Mouse (Mus musculus): Measurements from ENCODE around the gene Apol8. TPM values are rescaled to one million over a fixed set of nuclear protein-coding genes. Genes with fewer than 3 reads are reported as not detected.
A peak's percentile ranks its signal among the peaks of the same experiment; 100 is the strongest.
"Not testable (repeated sequence)": the region's sequence is repeated elsewhere in the genome, so short reads cannot be mapped to it uniquely, and the experiment has no call there.

Apol8 gene
- total RNA-seq, 2 experiments from 2014 or later, result 0.48 to 0.97 TPM

DNA sequence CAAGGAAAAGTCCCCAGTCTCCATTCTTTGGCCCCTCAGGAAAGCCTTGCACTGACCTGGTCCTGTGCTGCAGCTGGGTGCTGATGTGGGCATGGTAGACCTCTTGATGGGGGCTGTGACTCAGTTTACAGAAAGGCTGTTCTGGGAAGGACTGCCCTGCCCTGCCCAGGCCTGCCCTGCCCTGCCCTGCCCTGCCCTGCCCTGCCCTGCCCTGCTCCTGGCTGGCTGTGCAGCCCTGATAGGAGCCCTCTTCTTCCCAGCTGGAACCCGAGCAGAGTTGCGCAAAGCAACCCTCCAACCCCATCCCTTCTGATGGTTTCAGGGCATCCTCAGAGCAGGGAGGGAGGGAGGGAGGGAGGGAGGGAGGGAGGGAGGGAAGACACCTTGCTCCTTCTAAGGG, 1.7 kb downstream of the Apol8 start:
- DNase-seq, result no peak
- intact Hi-C loops (cut with DNase I), result no loop called here

GRCm38 (mm10) chr15:77752443-77752842, 4.4 kb downstream of the Apol8 start:
- intact Hi-C loops (cut with DNase I), result no loop called here
- no peak for DNase-seq

GRCm38 (mm10) chr15:77750461-77750860, 6.3 kb downstream of the Apol8 start:
- intact Hi-C loops (cut with DNase I), result no loop called here
- peak; percentile 36 for DNase-seq

DNA sequence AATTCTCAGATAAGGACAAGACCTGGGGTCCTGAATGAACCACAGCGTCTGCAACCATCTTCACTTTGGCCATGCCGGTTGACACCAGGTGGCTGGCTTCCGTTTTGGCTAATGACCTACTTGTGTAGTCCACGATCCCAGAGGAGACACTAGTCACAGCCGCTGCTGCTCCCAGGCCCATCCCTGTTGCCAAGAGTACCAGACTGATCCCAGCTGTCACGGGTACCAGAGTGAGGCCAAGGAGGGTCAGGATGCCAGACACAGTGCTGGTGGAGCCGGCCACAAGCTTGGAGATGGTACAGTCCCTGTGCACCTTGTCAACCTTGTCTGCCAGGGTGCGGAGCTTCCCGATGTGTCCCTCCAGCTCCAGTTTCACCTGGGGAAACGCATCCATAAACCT, 7.1 kb downstream of the Apol8 start:
- DNase-seq, result peak; percentile 84
- intact Hi-C loops (cut with DNase I), result no loop called here

DNA sequence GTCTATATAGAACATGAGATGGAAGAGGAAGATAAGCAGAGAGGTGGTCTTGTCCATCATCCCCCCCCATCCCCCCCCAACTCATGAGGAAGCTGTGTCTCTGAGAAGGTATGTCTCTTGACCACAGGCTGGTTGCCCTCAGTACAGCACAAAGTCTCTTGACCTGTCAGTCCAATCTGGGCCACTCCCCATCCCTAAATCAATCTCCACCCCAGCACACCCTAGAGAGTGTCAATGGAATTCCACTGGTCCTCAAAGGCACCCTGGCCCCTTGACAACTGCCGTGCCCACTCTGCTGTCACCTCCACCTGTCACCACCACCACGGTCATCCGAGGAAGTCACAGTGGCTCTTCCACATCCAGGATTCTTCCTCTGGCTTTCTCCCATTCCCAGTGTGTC, 8.4 kb downstream of the Apol8 start:
- intact Hi-C loops (cut with DNase I), result no loop called here
- DNase-seq, result no peak

- intact Hi-C loops (cut with DNase I), result no loop called here
- DNase-seq, result no peak
Observed at GRCm38 (mm10) chr15:77746326-77746725, 10.5 kb downstream of the Apol8 start.

GRCm38 (mm10) chr15:77745081-77745480, 11.7 kb downstream of the Apol8 start:
- DNase-seq, result no peak
- intact Hi-C loops (cut with DNase I), result no loop called here

- DNase-seq, result no peak
- intact Hi-C loops (cut with DNase I), result no loop called here
Observed at GRCm38 (mm10) chr15:77744632-77745031, 12.2 kb downstream of the Apol8 start.

- intact Hi-C loops (cut with DNase I); DNase-seq: not testable (repeated sequence)
Observed at GRCm38 (mm10) chr15:77741556-77741955, 15.2 kb downstream of the Apol8 start.

DNA sequence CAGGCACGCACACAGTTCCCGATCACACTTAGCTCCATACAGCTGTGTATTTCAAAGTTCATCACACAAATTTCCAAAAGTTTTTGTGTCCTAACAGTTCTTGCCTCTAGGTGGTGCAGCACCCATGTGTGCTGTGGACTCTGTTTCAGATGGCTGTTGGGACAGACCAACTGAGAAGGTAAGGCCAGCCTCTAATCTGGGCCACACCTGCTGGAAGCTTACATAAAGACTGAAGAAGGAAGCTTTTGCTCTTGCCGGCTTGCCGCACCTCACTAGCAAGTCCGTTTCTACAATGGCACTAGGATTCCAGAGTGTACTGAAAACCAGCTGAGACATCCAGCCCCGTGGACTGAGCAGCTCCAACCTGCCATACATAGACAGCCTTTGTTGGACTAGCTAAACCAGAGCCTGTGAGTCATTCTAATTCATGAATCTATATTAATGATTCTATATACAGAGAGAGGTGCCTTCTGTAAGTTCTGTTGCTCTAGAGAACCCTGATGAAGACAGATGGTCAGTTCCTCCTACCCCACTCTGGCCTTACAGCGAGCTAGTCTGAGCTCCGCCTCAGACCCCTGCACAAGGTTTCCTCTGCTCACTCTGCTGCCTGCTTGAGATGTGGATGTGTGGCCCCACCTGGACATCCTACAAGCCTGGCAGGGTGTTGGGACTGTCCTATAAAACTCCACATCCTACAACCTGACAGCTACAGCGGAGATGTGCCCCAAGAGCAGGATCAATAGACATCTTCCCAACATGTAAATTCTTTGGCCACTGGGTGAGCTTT, 16.1 kb downstream of the Apol8 start:
- DNase-seq, result no peak
- intact Hi-C loops (cut with DNase I), result no loop called here

- intact Hi-C loops (cut with DNase I), result not testable (repeated sequence)
Observed at GRCm38 (mm10) chr15:77733903-77734302, 22.9 kb downstream of the Apol8 start.

DNA sequence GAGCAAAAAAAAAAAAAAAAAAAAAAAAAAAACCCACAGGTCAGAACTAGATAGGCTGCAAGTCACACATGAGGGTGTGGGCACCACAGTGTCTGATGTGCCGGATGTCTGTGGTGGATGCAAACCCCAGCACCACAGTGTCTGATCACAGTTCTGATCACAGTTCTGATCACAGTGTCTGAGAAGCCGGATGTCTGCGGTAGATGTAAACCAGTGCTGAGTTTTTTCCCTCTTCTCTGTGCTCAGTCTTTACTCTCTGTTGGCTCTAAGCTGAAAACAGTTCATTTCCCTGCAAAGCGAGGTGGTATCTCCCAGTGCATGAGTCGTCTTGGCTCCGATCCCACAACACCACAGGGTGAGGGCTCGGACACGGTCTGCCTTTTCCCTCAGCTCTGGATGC, 23.4 kb downstream of the Apol8 start:
- peak; percentile 68 for DNase-seq
- intact Hi-C loops (cut with DNase I), result not testable (repeated sequence)

More at GRCm38 (mm10) chr15:77733903-77734302, 22.9 kb downstream of the Apol8 start:
- DNase-seq, result not testable (repeated sequence)

GRCm38 (mm10) chr15:77732851-77733250, 24.0 kb downstream of the Apol8 start:
- DNase-seq; intact Hi-C loops (cut with DNase I): not testable (repeated sequence)

- DNase-seq, result no peak
- intact Hi-C loops (cut with DNase I), result no loop called here
Observed at GRCm38 (mm10) chr15:77731605-77732004, 25.2 kb downstream of the Apol8 start.

DNA sequence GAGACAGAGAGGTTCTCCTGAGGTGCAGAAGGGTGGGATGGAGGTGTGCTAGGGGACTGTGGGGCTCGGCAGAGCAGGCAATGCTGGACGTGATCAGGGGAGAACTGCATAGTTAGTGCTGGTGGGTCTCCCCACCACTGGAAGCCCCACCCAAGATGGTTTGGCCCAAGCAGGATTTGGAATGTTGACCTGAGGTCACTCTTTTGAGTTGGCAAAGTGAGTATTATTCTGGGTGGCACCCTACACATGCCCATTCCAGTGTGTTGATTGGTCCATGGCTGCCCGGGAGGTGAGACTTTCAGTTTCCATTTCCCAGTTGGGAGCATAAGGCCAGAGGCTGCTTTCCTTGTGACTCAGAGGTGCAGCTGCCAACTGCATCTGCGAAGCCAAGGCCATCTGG, 28.1 kb downstream of the Apol8 start, which contains the start of gene Apol9b:
Apol9b (plus strand) TSS at position 301 of the 400 bp plus-strand sequence.
- DNase-seq; intact Hi-C loops (cut with DNase I): not testable (repeated sequence)

- DNase-seq; intact Hi-C loops (cut with DNase I): not testable (repeated sequence)
Observed at GRCm38 (mm10) chr15:77727745-77728144, 29.1 kb downstream of the Apol8 start.

DNA sequence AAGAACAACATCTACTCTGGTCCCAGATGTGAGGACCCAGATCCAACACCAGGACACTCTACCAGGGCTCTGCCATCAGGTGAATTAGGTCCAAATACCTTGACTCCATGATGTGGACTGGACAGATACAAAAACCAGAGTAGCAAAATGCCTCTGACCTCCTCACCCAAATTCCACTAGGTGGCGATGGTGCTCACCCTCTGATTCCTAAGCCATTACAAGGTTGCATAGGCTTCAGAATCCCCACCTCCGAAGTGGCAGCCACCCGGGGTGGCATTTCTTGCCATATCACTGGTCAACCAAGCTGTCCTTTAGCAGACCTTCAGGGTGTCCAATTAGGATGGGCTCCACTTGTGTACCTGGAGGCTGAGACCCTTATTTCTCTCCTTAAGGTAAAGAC, 29.7 kb downstream of the Apol8 start:
- intact Hi-C loops (cut with DNase I); DNase-seq: not testable (repeated sequence)

GRCm38 (mm10) chr15:77725393-77726020, 31.3 kb downstream of the Apol8 start:
- intact Hi-C loops (cut with DNase I), result not testable (repeated sequence)

GRCm38 (mm10) chr15:77724208-77724911, 32.4 kb downstream of the Apol8 start:
- DNase-seq; intact Hi-C loops (cut with DNase I): not testable (repeated sequence)

More at GRCm38 (mm10) chr15:77725393-77726020, 31.3 kb downstream of the Apol8 start:
- peak; percentile 17 for DNase-seq

DNA sequence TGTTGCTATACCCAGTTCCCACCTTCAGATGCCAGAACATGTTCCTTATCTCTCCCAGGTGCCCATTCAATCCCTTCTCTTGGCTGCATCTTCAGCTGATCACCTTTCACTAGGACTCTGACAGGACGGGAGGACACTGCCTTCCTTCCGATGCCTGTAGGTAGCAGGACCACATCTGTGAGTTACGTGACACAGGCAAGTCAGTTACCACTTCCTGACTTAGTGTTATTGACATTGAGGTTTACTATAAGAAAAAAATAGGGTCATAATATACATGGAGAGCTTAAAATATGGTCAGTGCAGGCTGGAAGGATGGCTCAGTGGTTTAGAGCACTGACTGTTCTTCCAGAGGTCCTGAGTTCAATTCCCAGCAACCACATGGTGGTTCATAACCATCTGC, 35.3 kb downstream of the Apol8 start:
- DNase-seq; intact Hi-C loops (cut with DNase I): not testable (repeated sequence)

DNA sequence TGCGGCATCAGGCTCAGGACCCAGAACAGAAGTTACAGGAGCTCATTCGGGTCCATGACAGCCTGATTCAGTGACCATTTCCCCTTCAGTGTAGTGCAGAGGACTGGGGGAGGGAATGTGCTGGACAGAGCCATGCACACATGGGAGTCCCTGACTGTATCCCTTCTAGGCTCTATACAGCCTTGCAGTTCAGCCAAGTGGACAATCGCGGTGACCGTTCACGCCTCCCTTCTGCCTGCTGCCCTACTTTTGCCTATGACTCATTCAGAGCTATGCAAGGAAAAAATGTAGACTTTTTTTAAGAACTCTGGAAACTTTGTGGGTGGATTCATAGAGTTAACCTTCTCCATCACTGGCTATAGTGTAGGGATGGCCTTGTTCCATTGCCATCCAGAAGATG, 38.6 kb downstream of the Apol8 start:
- intact Hi-C loops (cut with DNase I); DNase-seq: not testable (repeated sequence)

Measured in left cerebral cortex, postnatal 4 days (tissue).